Mouse (Mus musculus) spleen, embryonic (tissue): ENCODE data around the gene Pla2g6.

ENCODE experiments used
- CTCF ChIA-PET: fragments of 350-600 bp; sonication (Branson Sonifier 250); formaldehyde crosslinking; loops from one replicate; lab custom pipeline; 2022; lab: Charles Lee

The Pla2g6 gene

GRCm38 (mm10) chr15:79243234-79244042 is 84.8 kb downstream of the Pla2g6 start:
- CTCF ChIA-PET: interaction anchor here (0.7 to 0.9 kb wide), 2 partner anchors 29 to 94 kb away, joined by 3 to 5 read pairs; no protein-coding TSS in a partner anchor

GRCm38 (mm10) chr15:79242574-79243233 is 85.5 kb downstream of the Pla2g6 start:
- CTCF ChIA-PET: interaction anchor here (0.6 to 0.9 kb wide), 4 partner anchors 93 to 224 kb away, joined by 3 to 6 read pairs (median 4); no protein-coding TSS in a partner anchor

GRCm38 (mm10) chr15:79238036-79238435 is 90.2 kb downstream of the Pla2g6 start:
- CTCF ChIA-PET: no interaction called here
